Mouse (Mus musculus) forelimb bud, embryonic 11.5 days (tissue): Measurements from ENCODE around the gene Dll4.

Source experiments
- DNase-seq: peaks from one replicate; pipeline ENCODE4 v3.0.0-alpha.2; 2012; ENCODE audit warnings: low read depth, low spot score

The Dll4 gene

GRCm38 (mm10) chr2:119325568-119326143 lies at the start of gene Dll4:
Gene Dll4, plus strand, starts transcription at chr2:119325784.
- no peak for DNase-seq

- no peak for DNase-seq
Observed at GRCm38 (mm10) chr2:119276926-119277325, 48.7 kb upstream of the Dll4 start.

GRCm38 (mm10) chr2:119277810-119278209 lies 47.8 kb upstream of the Dll4 start:
- no peak for DNase-seq

GRCm38 (mm10) chr2:119281899-119282565 lies 43.6 kb upstream of the Dll4 start:
- DNase-seq: no peak

- DNase-seq: no peak
Observed at GRCm38 (mm10) chr2:119287372-119287771, 38.2 kb upstream of the Dll4 start.

GRCm38 (mm10) chr2:119288270-119288882 lies 37.2 kb upstream of the Dll4 start, which contains the start of gene Vps18:
Gene Vps18, plus strand, starts transcription at chr2:119288740.
- DNase-seq: peak; percentile 98

GRCm38 (mm10) chr2:119289014-119289416 lies 36.6 kb upstream of the Dll4 start:
- no peak for DNase-seq

- DNase-seq: no peak
Observed at GRCm38 (mm10) chr2:119292281-119292680, 33.3 kb upstream of the Dll4 start.

- no peak for DNase-seq
Observed at GRCm38 (mm10) chr2:119292852-119293251, 32.7 kb upstream of the Dll4 start.

- no peak for DNase-seq
Observed at GRCm38 (mm10) chr2:119293311-119293710, 32.3 kb upstream of the Dll4 start.

- no peak for DNase-seq
Observed at GRCm38 (mm10) chr2:119293776-119294390, 31.7 kb upstream of the Dll4 start.

GRCm38 (mm10) chr2:119294411-119294810 lies 31.2 kb upstream of the Dll4 start:
- DNase-seq: no peak

GRCm38 (mm10) chr2:119296756-119297155 lies 28.8 kb upstream of the Dll4 start:
- no peak for DNase-seq

GRCm38 (mm10) chr2:119297506-119297905 lies 28.1 kb upstream of the Dll4 start:
- no peak for DNase-seq

GRCm38 (mm10) chr2:119298330-119298729 lies 27.3 kb upstream of the Dll4 start:
- DNase-seq: no peak

- no peak for DNase-seq
Observed at GRCm38 (mm10) chr2:119298839-119299238, 26.7 kb upstream of the Dll4 start.

- DNase-seq: peak; percentile 87
Observed at GRCm38 (mm10) chr2:119299981-119300818, 25.4 kb upstream of the Dll4 start.

- no peak for DNase-seq
Observed at GRCm38 (mm10) chr2:119300819-119301493, 24.6 kb upstream of the Dll4 start.

- DNase-seq: no peak
Observed at GRCm38 (mm10) chr2:119302876-119303275, 22.7 kb upstream of the Dll4 start.

- no peak for DNase-seq
Observed at GRCm38 (mm10) chr2:119304391-119304790, 21.2 kb upstream of the Dll4 start.

- no peak for DNase-seq
Observed at GRCm38 (mm10) chr2:119304798-119305208, 20.8 kb upstream of the Dll4 start.
